Mouse (Mus musculus): ENCODE data around the gene Rasgrp4. TPM values are rescaled to one million over a fixed set of nuclear protein-coding genes. Genes with fewer than 3 reads are reported as not detected.

Rasgrp4 gene
- total and polyA plus RNA-seq, 3 experiments, result 0.26 to 3.2 (median 1.4) TPM

DNA sequence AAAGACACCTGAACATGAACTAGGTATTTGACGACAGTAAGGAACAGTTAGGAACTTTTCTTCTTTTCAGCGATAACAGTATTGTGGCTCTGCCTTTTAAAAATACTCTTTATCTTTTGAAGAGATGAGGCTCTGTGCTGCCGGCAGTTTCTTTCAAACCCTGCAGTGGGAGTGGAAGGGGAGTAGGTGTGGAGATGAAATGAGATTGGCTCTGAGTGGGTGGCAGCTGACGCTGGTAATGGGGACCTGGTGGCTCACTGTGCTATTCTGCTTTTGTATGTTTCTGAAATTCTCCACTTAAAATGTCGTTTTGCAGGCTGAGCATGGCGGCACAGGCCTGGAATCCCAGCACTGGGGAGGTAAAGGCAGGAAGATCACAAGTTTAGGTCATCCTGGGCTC, 45.8 kb upstream of the Rasgrp4 start:
- in situ Hi-C loops (cut with MboI; ENCODE audit: low pct_ligation_motif_present, low pct_unique_long_range_greater_than_20kb, low sequenced_read_pairs) (no loop called here), dilution Hi-C loops (cut with MboI; ENCODE audit: extremely low pct_ligation_motif_present, extremely low pct_unique_long_range_greater_than_20kb, low sequenced_read_pairs) (no loop called here)
- H3K9ac ChIP-seq (ENCODE audit: insufficient read depth, low read depth), result no peak overlapping the region

DNA sequence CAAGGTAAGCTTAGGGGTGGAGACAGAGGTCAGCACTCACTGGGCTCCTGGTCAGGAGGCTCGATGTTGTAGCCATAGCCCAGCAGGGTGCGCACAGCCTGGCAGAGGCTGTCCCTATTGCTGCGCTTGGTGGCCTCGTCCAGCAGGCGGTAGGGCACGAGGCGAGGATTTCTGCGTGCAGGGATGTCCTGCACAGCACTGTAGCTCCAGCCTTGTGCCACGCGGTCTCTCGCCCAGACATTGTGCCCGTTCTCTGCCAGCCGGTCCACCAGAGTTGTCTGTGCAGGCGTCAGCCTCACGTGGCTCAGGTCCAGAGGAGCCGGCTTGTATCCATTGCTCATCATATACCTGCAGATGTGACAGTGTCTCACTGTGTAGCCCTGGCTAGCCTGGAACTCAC, 37.5 kb upstream of the Rasgrp4 start:
- dilution Hi-C loops (cut with MboI; ENCODE audit: extremely low pct_ligation_motif_present, extremely low pct_unique_long_range_greater_than_20kb, low sequenced_read_pairs), result no loop called here
- no peak for DNase-seq (ENCODE audit: extremely low read depth)

More for the DNA sequence above, 45.8 kb upstream of the Rasgrp4 start:
- no peak for DNase-seq (ENCODE audit: extremely low read depth)
- H3K4me1 ChIP-seq (ENCODE audit: control insufficient read depth in 1 of 2, insufficient read depth in 2 of 2), result no peaks in the 10 kb centered on the region
- no peak overlapping the region for H3K4me2 ChIP-seq (ENCODE audit: insufficient read depth, low read depth, poor library complexity, severe bottlenecking)
- TF ChIP-seq KAT2A (IDR thresholded peaks at IDR 0.05; ENCODE audit: insufficient replicate concordance, low read length), result no peak
- no peak for TF ChIP-seq MYC (IDR thresholded peaks at IDR 0.05; ENCODE audit: low read depth, low read length)
- TF ChIP-seq MXI1 (IDR thresholded peaks at IDR 0.05; ENCODE audit: low read depth, low read length), result no peak
- no peak for TF ChIP-seq USF2 (conservative IDR thresholded peaks at IDR 0.05; ENCODE audit: low read depth, low read length)
- TF ChIP-seq CTCF (conservative IDR thresholded peaks at IDR 0.05 in 1 of 2, IDR thresholded peaks at IDR 0.05 in 1 of 2; ENCODE audit: low read depth in 2 of 2, low read length in 2 of 2), result no peak
- no peak for TF ChIP-seq MAZ (IDR thresholded peaks at IDR 0.05; ENCODE audit: low read depth, low read length)
- TF ChIP-seq NELFE (IDR thresholded peaks at IDR 0.05; ENCODE audit: low read depth, low read length), result no peak
- TF ChIP-seq EP300 (IDR thresholded peaks at IDR 0.05; ENCODE audit: low read length), result no peak
- no peak for TF ChIP-seq ELF1 (IDR thresholded peaks at IDR 0.05; ENCODE audit: low read depth, low read length)
- TF ChIP-seq GABPA (IDR thresholded peaks at IDR 0.05; ENCODE audit: insufficient replicate concordance, low read depth, low read length), result no peak
- TF ChIP-seq IRF4 (IDR thresholded peaks at IDR 0.05; ENCODE audit: low read depth, low read length), result no peak
- no peak for TF ChIP-seq ETS1 (conservative IDR thresholded peaks at IDR 0.05; ENCODE audit: low read depth, low read length)
- TF ChIP-seq JUND (conservative IDR thresholded peaks at IDR 0.05; ENCODE audit: low read depth, low read length), result no peak
- no peak overlapping the region for H3K27ac ChIP-seq (ENCODE audit: insufficient read depth, low read depth)
- no peak overlapping the region for H3K4me3 ChIP-seq (replicated peaks in 1 of 3; ENCODE audit: low read depth in 2 of 3, low read length in 2 of 3, poor library complexity in 1 of 3)
- H3K79me2 ChIP-seq (replicated peaks; ENCODE audit: control insufficient read depth, extremely low read depth, insufficient read depth, poor library complexity, severe bottlenecking), result no peaks in the 10 kb centered on the region
- H3K9me3 ChIP-seq (replicated peaks; ENCODE audit: low read length), result no peaks in the 10 kb centered on the region
- H3K27me3 ChIP-seq (replicated peaks), result peaks cover 35% of the 10 kb centered on the region
- H3K36me3 ChIP-seq (replicated peaks in 1 of 2; ENCODE audit: control insufficient read depth in 1 of 2, insufficient read depth in 1 of 2, low read length in 1 of 2), result no peaks in the 10 kb centered on the region

More for the DNA sequence above, 37.5 kb upstream of the Rasgrp4 start:
- H3K79me2 ChIP-seq (replicated peaks; ENCODE audit: control insufficient read depth, extremely low read depth, insufficient read depth, poor library complexity, severe bottlenecking), result no peaks in the 10 kb centered on the region
- H3K4me2 ChIP-seq (ENCODE audit: insufficient read depth, low read depth, poor library complexity, severe bottlenecking), result no peak overlapping the region
- H3K27me3 ChIP-seq (replicated peaks), result peaks cover 23% of the 10 kb centered on the region
- TF ChIP-seq MYC (IDR thresholded peaks at IDR 0.05; ENCODE audit: low read depth, low read length) (no peak), SIN3A (IDR thresholded peaks at IDR 0.05; ENCODE audit: low read length) (no peak), HCFC1 (IDR thresholded peaks at IDR 0.05; ENCODE audit: low read depth, low read length) (no peak), MEF2A (IDR thresholded peaks at IDR 0.05; ENCODE audit: borderline replicate concordance, low read depth, low read length) (no peak)
- no peak overlapping the region for H3K27ac ChIP-seq (ENCODE audit: insufficient read depth, low read depth)
- no peaks in the 10 kb centered on the region for H3K9me3 ChIP-seq (replicated peaks; ENCODE audit: low read length)
- H3K4me3 ChIP-seq (replicated peaks in 1 of 3; ENCODE audit: low read depth in 2 of 3, low read length in 2 of 3, poor library complexity in 1 of 3), result no peak overlapping the region
- in situ Hi-C loops (cut with MboI; ENCODE audit: low pct_ligation_motif_present, low pct_unique_long_range_greater_than_20kb, low sequenced_read_pairs), result no loop called here
- H3K36me3 ChIP-seq (replicated peaks in 1 of 2; ENCODE audit: control insufficient read depth in 1 of 2, insufficient read depth in 1 of 2, low read length in 1 of 2), result no peaks in the 10 kb centered on the region
- H3K4me1 ChIP-seq (ENCODE audit: control insufficient read depth in 1 of 2, insufficient read depth in 2 of 2), result no peaks in the 10 kb centered on the region
- no peak overlapping the region for H3K9ac ChIP-seq (ENCODE audit: insufficient read depth, low read depth)
